Mouse (Mus musculus) erythroblast, embryonic 14.5 days (primary cell): ENCODE data around the gene Golph3. TPM values are rescaled to one million over a fixed set of nuclear protein-coding genes. Genes with fewer than 3 reads are reported as not detected.

Experiments used
- H3K27me3 ChIP-seq: 2 replicates; pipeline ENCODE4 v1.6.1; 2012; ENCODE audit warnings: inconsistent platforms; ENCODE audit not compliant: control insufficient read depth
- H3K36me3 ChIP-seq: 2 replicates; pipeline ENCODE4 v1.6.1; 2012; ENCODE audit warnings: mild to moderate bottlenecking, inconsistent platforms; ENCODE audit not compliant: control insufficient read depth
- H3K4me1 ChIP-seq: 2 replicates; pipeline ENCODE4 v1.6.1; 2012; ENCODE audit warnings: inconsistent platforms; ENCODE audit not compliant: control insufficient read depth
- H3K4me3 ChIP-seq: replicated peaks from 2 replicates; pipeline ENCODE3; 2012; ENCODE audit warnings: moderate library complexity, mild to moderate bottlenecking, inconsistent platforms
- H3K9me3 ChIP-seq: 2 replicates; pipeline ENCODE4 v1.6.1; 2012; ENCODE audit warnings: low read length, inconsistent platforms, mixed read lengths; ENCODE audit not compliant: control insufficient read depth
- GATA1 ChIP-seq: IDR thresholded peaks from 2 replicates; pipeline ENCODE4 v1.6.1; 2012; ENCODE audit warnings: low read length, inconsistent platforms, mixed read lengths
- TAL1 ChIP-seq: IDR thresholded peaks from 3 replicates; pipeline ENCODE4 v1.6.1; 2012; ENCODE audit warnings: low read length, inconsistent platforms, mixed read lengths
- polyA plus RNA-seq: library from polyadenylated mRNA; stranded (reverse); fragments of >175 nt; gene quantifications from 2 replicates; pipeline ENCODE4 v1.2.3, GENCODE M21; 2012

Gene Golph3
- polyA plus RNA-seq, 1 experiment = 30.2 TPM

DNA sequence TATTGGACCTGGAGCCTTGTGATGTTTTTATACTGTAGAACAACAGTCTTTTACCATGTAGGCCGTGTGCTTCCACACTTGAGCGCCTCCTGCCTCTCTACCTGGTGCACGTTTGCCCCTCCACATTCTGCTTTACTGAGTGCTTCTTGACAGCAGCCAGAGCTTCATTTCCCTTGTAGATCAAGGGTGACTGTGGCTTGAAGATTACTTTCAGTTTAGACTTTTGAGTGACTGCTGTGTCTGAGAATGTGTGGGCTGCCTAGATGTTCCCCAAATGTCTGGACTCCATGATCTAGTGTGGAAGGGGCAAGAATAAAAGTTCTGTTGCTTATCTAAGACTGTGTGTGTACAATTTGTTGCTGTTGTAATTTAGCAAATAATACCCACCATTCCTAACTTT lies 27.7 kb downstream of the Golph3 start:
- Histone ChIP-seq H3K4me3 (no peak overlapping the region), H3K9me3 (no peaks in the 10 kb centered on the region), H3K4me1 (peaks cover 11% of the 10 kb centered on the region), H3K27me3 (no peaks in the 10 kb centered on the region), H3K36me3 (peaks cover 91% of the 10 kb centered on the region)
- no peak for TF ChIP-seq GATA1
- no peak for TF ChIP-seq TAL1

DNA sequence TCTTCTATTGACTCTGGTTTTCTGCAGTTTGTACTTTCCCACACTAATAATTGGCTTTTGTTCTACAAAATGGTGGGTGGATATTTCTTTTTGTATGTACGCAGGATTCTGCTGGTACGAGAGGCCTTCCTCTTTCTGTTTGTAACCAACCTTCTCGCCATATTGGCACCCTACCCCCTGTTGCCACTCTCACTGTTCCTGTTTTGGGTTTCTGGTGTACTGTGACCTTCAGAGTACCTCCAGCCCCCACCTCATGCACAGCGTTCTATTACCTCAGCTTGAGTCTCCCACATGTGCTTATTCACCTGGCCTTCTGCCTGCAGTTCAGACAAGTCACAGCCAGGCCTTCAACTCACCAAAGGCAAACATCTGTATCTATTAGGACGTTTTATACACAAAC lies 28.6 kb downstream of the Golph3 start:
- no peaks in the 10 kb centered on the region for H3K9me3 ChIP-seq
- peaks cover 88% of the 10 kb centered on the region for H3K36me3 ChIP-seq
- no peak for TF ChIP-seq GATA1
- TF ChIP-seq TAL1 = no peak

DNA sequence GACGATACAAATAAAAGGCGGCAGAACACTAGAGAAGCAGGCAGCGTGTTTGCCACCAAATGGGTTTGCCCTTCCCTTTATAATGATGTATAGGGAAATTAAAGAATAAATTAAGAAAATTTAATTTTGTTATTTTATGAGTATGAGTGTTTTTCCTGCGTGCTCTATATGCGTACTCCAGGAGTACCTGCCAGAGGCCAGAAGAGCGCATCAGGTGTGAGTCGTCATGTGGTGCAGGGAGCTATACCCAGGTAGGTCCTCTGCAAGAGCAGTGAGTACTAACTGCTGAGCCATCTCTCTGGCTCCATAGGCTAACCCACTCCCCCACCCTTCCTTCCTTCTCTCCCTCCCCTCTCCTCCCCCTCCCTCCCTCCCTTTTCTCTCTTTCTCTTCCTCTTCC lies 30.2 kb downstream of the Golph3 start:
- Histone ChIP-seq H3K4me3 (no peak overlapping the region), H3K9me3 (no peaks in the 10 kb centered on the region), H3K36me3 (peaks cover 89% of the 10 kb centered on the region), H3K4me1 (peaks cover 7% of the 10 kb centered on the region; the same call in 1 of the 2 replicates), H3K27me3 (no peaks in the 10 kb centered on the region)
- TF ChIP-seq TAL1 (no peak), GATA1 (no peak)

More for the DNA sequence above, 28.6 kb downstream of the Golph3 start:
- H3K4me1 ChIP-seq = peaks cover 8% of the 10 kb centered on the region; the same call in 1 of the 2 replicates
- no peaks in the 10 kb centered on the region for H3K27me3 ChIP-seq
- no peak overlapping the region for H3K4me3 ChIP-seq

DNA sequence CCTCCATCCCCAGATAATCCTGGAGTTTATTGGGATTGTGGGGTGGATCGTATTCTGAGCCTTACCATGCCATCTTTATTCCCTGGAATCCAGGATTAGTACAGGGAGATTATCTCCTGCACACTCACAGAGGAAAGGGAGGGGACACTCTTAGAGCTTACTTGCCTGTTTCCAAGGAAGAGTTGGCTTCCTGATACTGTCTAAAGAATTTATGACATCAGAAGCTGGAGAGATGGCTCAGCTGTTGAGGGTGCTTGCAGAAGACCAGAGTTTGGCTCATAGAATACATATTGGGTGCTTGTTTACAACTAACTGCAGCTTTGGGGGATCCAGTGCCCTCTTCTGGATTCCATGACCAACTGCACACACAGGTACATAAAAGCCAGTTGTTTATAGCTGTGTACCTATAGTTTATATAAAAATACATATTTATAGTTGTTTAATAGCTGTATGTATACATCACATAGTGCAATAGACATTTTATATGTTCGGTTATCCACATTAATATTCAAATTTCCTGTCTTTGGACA lies 33.1 kb downstream of the Golph3 start:
- H3K9me3 ChIP-seq = no peaks in the 10 kb centered on the region
- no peak overlapping the region for H3K4me3 ChIP-seq
- peaks cover 85% of the 10 kb centered on the region for H3K36me3 ChIP-seq
- H3K27me3 ChIP-seq = no peaks in the 10 kb centered on the region
- TF ChIP-seq TAL1 (no peak), GATA1 (no peak)
- peaks cover 1% of the 10 kb centered on the region; the same call in 1 of the 2 replicates for H3K4me1 ChIP-seq

DNA sequence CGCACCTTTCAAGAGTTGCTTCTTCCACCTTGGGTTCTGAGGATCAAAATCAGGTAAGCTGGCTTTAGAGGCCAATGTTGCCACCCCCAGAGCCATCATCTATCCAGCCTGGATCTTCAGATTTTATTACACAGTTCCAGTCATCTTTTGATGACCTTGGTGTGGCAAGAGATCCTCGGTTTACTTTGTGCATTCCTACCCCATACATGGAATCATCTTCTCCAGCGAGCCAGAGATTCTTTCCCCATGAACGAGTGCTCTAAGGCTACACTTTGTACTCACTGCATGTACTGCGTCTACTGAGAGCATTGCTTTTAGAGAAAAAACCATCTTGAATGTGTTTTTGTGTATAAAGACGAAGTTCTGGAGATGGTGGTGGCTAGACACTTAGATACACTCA lies 34.0 kb downstream of the Golph3 start:
- H3K4me1 ChIP-seq = no peaks in the 10 kb centered on the region; the same call in 1 of the 2 replicates
- H3K27me3 ChIP-seq = no peaks in the 10 kb centered on the region
- TF ChIP-seq GATA1 (no peak), TAL1 (no peak)
- H3K36me3 ChIP-seq = peaks cover 78% of the 10 kb centered on the region
- H3K4me3 ChIP-seq = no peak overlapping the region
- H3K9me3 ChIP-seq = no peaks in the 10 kb centered on the region

DNA sequence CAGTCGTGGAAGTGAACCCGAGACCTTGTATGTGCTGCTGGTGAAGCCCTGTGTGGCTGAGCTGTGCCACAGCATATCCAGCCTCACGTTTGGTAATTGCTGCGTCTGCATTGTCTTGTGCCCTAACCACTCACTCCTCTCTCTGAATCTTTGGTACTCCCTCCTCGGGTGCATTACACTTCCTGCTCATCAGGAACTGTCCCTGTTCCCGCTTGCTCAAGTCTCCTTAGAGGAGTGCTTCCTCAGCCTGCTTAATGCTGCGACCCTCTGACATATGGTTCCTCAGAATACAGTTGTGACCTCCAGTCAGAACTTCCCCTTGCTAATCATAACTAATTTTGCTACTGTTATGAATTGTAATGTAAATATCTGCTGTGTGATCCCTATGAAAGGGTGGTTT lies 34.7 kb downstream of the Golph3 start:
- Histone ChIP-seq H3K4me1 (no peaks in the 10 kb centered on the region; the same call in none of the 2 replicates), H3K27me3 (no peaks in the 10 kb centered on the region), H3K4me3 (no peak overlapping the region), H3K36me3 (peaks cover 79% of the 10 kb centered on the region), H3K9me3 (no peaks in the 10 kb centered on the region)
- TF ChIP-seq TAL1 (no peak), GATA1 (no peak)

DNA sequence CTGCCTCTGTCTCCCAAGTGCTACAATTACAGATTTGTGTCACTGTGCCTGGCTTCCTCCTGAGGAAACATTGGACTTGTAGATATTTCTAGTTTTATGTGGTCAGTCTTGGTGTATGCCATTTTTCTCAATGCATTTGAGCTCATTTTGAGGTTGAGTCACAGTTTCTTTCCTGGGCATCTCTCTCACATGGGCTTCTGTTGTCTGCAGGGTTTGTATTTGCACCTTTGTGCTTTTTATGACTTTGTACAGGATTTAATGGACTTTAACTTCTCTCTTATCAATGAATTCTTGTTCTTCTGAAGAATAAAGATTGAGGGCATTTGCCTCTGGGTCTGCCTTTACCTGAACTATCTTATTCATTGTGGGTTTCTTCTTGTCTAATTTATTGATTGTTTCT lies 36.2 kb downstream of the Golph3 start:
- Histone ChIP-seq H3K4me1 (no peaks in the 10 kb centered on the region; the same call in none of the 2 replicates), H3K36me3 (peaks cover 75% of the 10 kb centered on the region), H3K4me3 (no peak overlapping the region), H3K27me3 (no peaks in the 10 kb centered on the region), H3K9me3 (no peaks in the 10 kb centered on the region)
- no peak for TF ChIP-seq TAL1
- TF ChIP-seq GATA1 = no peak

DNA sequence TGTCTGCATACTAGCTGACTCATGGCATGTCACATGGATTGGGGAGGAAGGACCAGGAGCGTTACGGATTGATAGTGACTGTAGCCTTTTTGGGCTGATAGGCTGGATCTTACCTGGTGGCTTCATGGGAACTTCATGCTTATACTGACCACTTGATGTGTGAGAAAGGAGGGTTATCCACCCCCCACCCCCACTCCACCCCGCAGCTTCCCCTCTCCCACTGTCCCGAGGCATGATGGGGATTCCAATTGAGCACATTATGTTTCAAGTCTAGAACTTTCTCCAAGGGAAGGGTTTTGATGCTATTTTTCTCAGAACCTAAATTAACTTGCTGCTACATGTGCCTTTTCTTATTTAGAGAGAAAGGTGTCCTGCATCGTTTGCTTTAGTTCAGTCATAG lies 37.1 kb downstream of the Golph3 start:
- peaks cover 66% of the 10 kb centered on the region for H3K36me3 ChIP-seq
- no peak overlapping the region for H3K4me3 ChIP-seq
- H3K27me3 ChIP-seq = no peaks in the 10 kb centered on the region
- TF ChIP-seq TAL1 = no peak
- no peak for TF ChIP-seq GATA1
- no peaks in the 10 kb centered on the region; the same call in none of the 2 replicates for H3K4me1 ChIP-seq
- no peaks in the 10 kb centered on the region for H3K9me3 ChIP-seq

DNA sequence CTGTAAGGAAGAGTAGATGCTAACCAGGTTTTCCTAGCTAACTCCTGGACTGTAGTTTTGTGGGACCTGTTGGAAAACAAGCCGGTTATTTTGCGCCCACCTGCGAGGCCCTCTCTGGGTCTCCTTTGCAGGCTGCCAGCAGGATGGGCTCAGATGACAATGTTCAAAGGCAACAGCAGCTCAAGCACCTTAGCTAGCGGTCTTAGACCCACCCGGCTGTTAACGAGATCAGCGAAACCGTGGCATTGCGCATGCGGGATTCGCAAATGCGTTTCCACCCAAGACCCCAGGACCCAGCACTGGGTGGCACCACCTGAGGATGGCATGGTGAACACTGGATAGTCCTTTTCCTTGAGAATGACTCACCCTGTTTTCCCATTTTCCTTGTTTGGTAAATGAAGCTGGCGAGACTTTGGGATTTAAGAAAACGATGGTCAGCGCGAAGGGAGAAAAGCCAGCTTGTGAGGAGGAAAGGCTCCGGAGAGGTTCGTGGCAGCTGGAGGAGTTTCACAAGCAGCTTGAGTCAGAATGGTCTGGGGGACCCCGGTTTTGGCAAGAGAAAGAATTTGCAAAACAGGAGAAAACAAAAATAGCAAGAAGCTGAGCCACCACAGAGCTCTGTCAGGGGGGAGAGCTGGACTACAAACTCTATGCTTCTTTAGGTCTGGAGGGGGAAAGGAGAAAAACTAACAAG lies 39.4 kb downstream of the Golph3 start:
- H3K27me3 ChIP-seq = no peaks in the 10 kb centered on the region
- peaks cover 46% of the 10 kb centered on the region for H3K36me3 ChIP-seq
- H3K4me1 ChIP-seq = peaks cover under 1% of the 10 kb centered on the region
- TF ChIP-seq TAL1 = no peak
- no peak for TF ChIP-seq GATA1
- H3K9me3 ChIP-seq = no peaks in the 10 kb centered on the region
- no peak overlapping the region for H3K4me3 ChIP-seq
